Mouse (Mus musculus) gastrocnemius, postnatal 4 days (tissue): ENCODE measurements around the gene Ccnd3. TPM values are rescaled to one million over a fixed set of nuclear protein-coding genes. Genes with fewer than 3 reads are reported as not detected.
A peak's percentile ranks its signal among the peaks of the same experiment; 100 is the strongest.
"Not testable (repeated sequence)": the region's sequence is repeated elsewhere in the genome, so short reads cannot be mapped to it uniquely, and the experiment has no call there.

Source experiments
- DNase-seq, 2 experiments: peaks; one replicate each; pipeline ENCODE4 v3.0.0; 2021 to 2022; ENCODE audit warnings: low spot score in 2 of 2, mixed read lengths in 2 of 2
- total RNA-seq, 2 experiments: library from RNA; stranded (reverse); gene quantifications; 2 replicates each; pipeline ENCODE4 v1.2.3; 2021

Ccnd3 gene
- total RNA-seq, 2 experiments from 2014 or later, result 270 to 304 TPM

- DNase-seq, result no peak
Observed at GRCm38 (mm10) chr17:47475714-47476113, 29.1 kb upstream of the Ccnd3 start.

- no peak for DNase-seq
Observed at GRCm38 (mm10) chr17:47479887-47480286, 25.0 kb upstream of the Ccnd3 start.

- DNase-seq, result peak in 1 of 2 experiments; percentile 62
Observed at GRCm38 (mm10) chr17:47482401-47482800, 22.4 kb upstream of the Ccnd3 start.

- DNase-seq, result no peak
Observed at GRCm38 (mm10) chr17:47484241-47484921, 20.5 kb upstream of the Ccnd3 start.

GRCm38 (mm10) chr17:47484993-47485392, 19.9 kb upstream of the Ccnd3 start:
- no peak for DNase-seq

GRCm38 (mm10) chr17:47485791-47486190, 19.1 kb upstream of the Ccnd3 start:
- no peak for DNase-seq

GRCm38 (mm10) chr17:47490791-47491190, 14.1 kb upstream of the Ccnd3 start:
- no peak for DNase-seq

GRCm38 (mm10) chr17:47492731-47493130, 12.1 kb upstream of the Ccnd3 start:
- DNase-seq, result no peak

- DNase-seq, result no peak
Observed at GRCm38 (mm10) chr17:47493653-47494052, 11.2 kb upstream of the Ccnd3 start.

GRCm38 (mm10) chr17:47494132-47494531, 10.7 kb upstream of the Ccnd3 start:
- no peak for DNase-seq

GRCm38 (mm10) chr17:47501531-47501930, 3.3 kb upstream of the Ccnd3 start:
- no peak for DNase-seq

- DNase-seq, result peak; percentile 84 to 96
Observed at GRCm38 (mm10) chr17:47501946-47502706, 2.7 kb upstream of the Ccnd3 start, which contains the start of gene Taf8. TSS of gene Taf8 (minus strand) at chr17:47502292.

- not testable (repeated sequence) for DNase-seq
Observed at GRCm38 (mm10) chr17:47502707-47503045, 2.2 kb upstream of the Ccnd3 start.

GRCm38 (mm10) chr17:47503689-47504088, 1.2 kb upstream of the Ccnd3 start:
- DNase-seq, result no peak

- DNase-seq, result no peak
Observed at GRCm38 (mm10) chr17:47504228-47504627, 623 bp upstream of the Ccnd3 start.

GRCm38 (mm10) chr17:47505566-47505965, 715 bp downstream of the Ccnd3 start:
- no peak for DNase-seq

- DNase-seq, result no peak
Observed at GRCm38 (mm10) chr17:47506042-47506441, 1.2 kb downstream of the Ccnd3 start.

- no peak for DNase-seq
Observed at GRCm38 (mm10) chr17:47506697-47507096, 1.8 kb downstream of the Ccnd3 start.

GRCm38 (mm10) chr17:47507523-47507922, 2.7 kb downstream of the Ccnd3 start:
- DNase-seq, result no peak

GRCm38 (mm10) chr17:47508012-47508608, 3.3 kb downstream of the Ccnd3 start:
- peak; percentile 46 to 83 for DNase-seq

- DNase-seq, result no peak
Observed at GRCm38 (mm10) chr17:47509031-47509705, 4.3 kb downstream of the Ccnd3 start.
